Mouse (Mus musculus): ENCODE data around the gene Cdon. TPM values are rescaled to one million over a fixed set of nuclear protein-coding genes. Genes with fewer than 3 reads are reported as not detected.

The Cdon gene
- polyA plus RNA-seq, 1 experiment: 49.9 TPM

GRCm38 (mm10) chr9:35400398-35400797 lies 20.5 kb upstream of the Cdon start:
- Histone ChIP-seq H3K4me3 (no peak overlapping the region), H3K79me2 (ENCODE audit: control insufficient read depth, insufficient read depth) (no peaks in the 10 kb centered on the region), H3K4me2 (ENCODE audit: low read depth) (no peak overlapping the region), H3K27me3 (ENCODE audit: control insufficient read depth, insufficient read depth, insufficient read length) (no peaks in the 10 kb centered on the region), H3ac (ENCODE audit: control insufficient read depth, insufficient read length) (no peak overlapping the region), H3K36me3 (ENCODE audit: control insufficient read depth, insufficient read depth) (no peaks in the 10 kb centered on the region)
- no peak for TF ChIP-seq POLR2AphosphoS2 (IDR thresholded peaks at IDR 0.05; ENCODE audit: insufficient read length, low read depth)
- TF ChIP-seq CEBPB (IDR thresholded peaks at IDR 0.05; ENCODE audit: insufficient read depth, poor library complexity, severe bottlenecking): no peak
- TF ChIP-seq MAX (IDR thresholded peaks at IDR 0.05; ENCODE audit: low read depth): no peak
- TF ChIP-seq POLR2A (IDR thresholded peaks at IDR 0.05; ENCODE audit: insufficient read length, low read depth): no peak
- TF ChIP-seq E2F4 (IDR thresholded peaks at IDR 0.05; ENCODE audit: insufficient read depth): no peak
- no peak for TF ChIP-seq REST (IDR thresholded peaks at IDR 0.05; ENCODE audit: insufficient read depth, insufficient read length)
- TF ChIP-seq USF1 (IDR thresholded peaks at IDR 0.05; ENCODE audit: low read depth): no peak
- TF ChIP-seq TCF3 (IDR thresholded peaks at IDR 0.05; ENCODE audit: insufficient read length, low read depth): no peak
- TF ChIP-seq SRF (IDR thresholded peaks at IDR 0.05; ENCODE audit: control insufficient read depth, insufficient read length, low read depth): no peak
- TF ChIP-seq MYOD1 (IDR thresholded peaks at IDR 0.05; ENCODE audit: control insufficient read depth in 1 of 3, insufficient read length in 2 of 3, low read depth in 2 of 3): no peak
- no peak for TF ChIP-seq MYOG (IDR thresholded peaks at IDR 0.05; ENCODE audit: control insufficient read depth in 1 of 3, insufficient read depth in 1 of 3, insufficient read length in 2 of 3, low read depth in 2 of 3)
- TF ChIP-seq TCF12 (IDR thresholded peaks at IDR 0.05; ENCODE audit: insufficient read depth, poor library complexity, severe bottlenecking): no peak

- Histone ChIP-seq H3K4me3 (no peak overlapping the region), H3K4me2 (ENCODE audit: low read depth) (no peak overlapping the region), H3K27me3 (ENCODE audit: control insufficient read depth, insufficient read depth, insufficient read length) (no peaks in the 10 kb centered on the region), H3ac (ENCODE audit: control insufficient read depth, insufficient read length) (no peak overlapping the region), H3K36me3 (ENCODE audit: control insufficient read depth, insufficient read depth) (no peaks in the 10 kb centered on the region), H3K79me2 (ENCODE audit: control insufficient read depth, insufficient read depth) (no peaks in the 10 kb centered on the region)
- TF ChIP-seq MYOD1 (IDR thresholded peaks at IDR 0.05; ENCODE audit: control insufficient read depth in 1 of 3, insufficient read length in 2 of 3, low read depth in 2 of 3) (no peak), E2F4 (IDR thresholded peaks at IDR 0.05; ENCODE audit: insufficient read depth) (no peak), TCF3 (IDR thresholded peaks at IDR 0.05; ENCODE audit: insufficient read length, low read depth) (no peak), USF1 (IDR thresholded peaks at IDR 0.05; ENCODE audit: low read depth) (no peak), SRF (IDR thresholded peaks at IDR 0.05; ENCODE audit: control insufficient read depth, insufficient read length, low read depth) (no peak), MAX (IDR thresholded peaks at IDR 0.05; ENCODE audit: low read depth) (no peak), REST (IDR thresholded peaks at IDR 0.05; ENCODE audit: insufficient read depth, insufficient read length) (no peak), POLR2A (IDR thresholded peaks at IDR 0.05; ENCODE audit: insufficient read length, low read depth) (no peak), CEBPB (IDR thresholded peaks at IDR 0.05; ENCODE audit: insufficient read depth, poor library complexity, severe bottlenecking) (no peak), MYOG (IDR thresholded peaks at IDR 0.05; ENCODE audit: control insufficient read depth in 1 of 3, insufficient read depth in 1 of 3, insufficient read length in 2 of 3, low read depth in 2 of 3) (no peak), TCF12 (IDR thresholded peaks at IDR 0.05; ENCODE audit: insufficient read depth, poor library complexity, severe bottlenecking) (no peak), POLR2AphosphoS2 (IDR thresholded peaks at IDR 0.05; ENCODE audit: insufficient read length, low read depth) (no peak)
Measured at GRCm38 (mm10) chr9:35400831-35401230, 20.1 kb upstream of the Cdon start.

- Histone ChIP-seq H3K4me3 (no peak overlapping the region), H3K36me3 (ENCODE audit: control insufficient read depth, insufficient read depth) (no peaks in the 10 kb centered on the region), H3K79me2 (ENCODE audit: control insufficient read depth, insufficient read depth) (no peaks in the 10 kb centered on the region), H3K27me3 (ENCODE audit: control insufficient read depth, insufficient read depth, insufficient read length) (no peaks in the 10 kb centered on the region), H3ac (ENCODE audit: control insufficient read depth, insufficient read length) (no peak overlapping the region), H3K4me2 (ENCODE audit: low read depth) (no peak overlapping the region)
- TF ChIP-seq POLR2A (IDR thresholded peaks at IDR 0.05; ENCODE audit: insufficient read length, low read depth) (no peak), REST (IDR thresholded peaks at IDR 0.05; ENCODE audit: insufficient read depth, insufficient read length) (no peak), E2F4 (IDR thresholded peaks at IDR 0.05; ENCODE audit: insufficient read depth) (no peak), TCF3 (IDR thresholded peaks at IDR 0.05; ENCODE audit: insufficient read length, low read depth) (no peak), MYOG (IDR thresholded peaks at IDR 0.05; ENCODE audit: control insufficient read depth in 1 of 3, insufficient read depth in 1 of 3, insufficient read length in 2 of 3, low read depth in 2 of 3) (no peak), MYOD1 (IDR thresholded peaks at IDR 0.05; ENCODE audit: control insufficient read depth in 1 of 3, insufficient read length in 2 of 3, low read depth in 2 of 3) (no peak), SRF (IDR thresholded peaks at IDR 0.05; ENCODE audit: control insufficient read depth, insufficient read length, low read depth) (no peak), CEBPB (IDR thresholded peaks at IDR 0.05; ENCODE audit: insufficient read depth, poor library complexity, severe bottlenecking) (no peak), POLR2AphosphoS2 (IDR thresholded peaks at IDR 0.05; ENCODE audit: insufficient read length, low read depth) (no peak), TCF12 (IDR thresholded peaks at IDR 0.05; ENCODE audit: insufficient read depth, poor library complexity, severe bottlenecking) (no peak), USF1 (IDR thresholded peaks at IDR 0.05; ENCODE audit: low read depth) (no peak), MAX (IDR thresholded peaks at IDR 0.05; ENCODE audit: low read depth) (no peak)
Measured at GRCm38 (mm10) chr9:35402584-35402991, 18.3 kb upstream of the Cdon start.

GRCm38 (mm10) chr9:35403490-35403889 lies 17.4 kb upstream of the Cdon start:
- Histone ChIP-seq H3K36me3 (ENCODE audit: control insufficient read depth, insufficient read depth) (no peaks in the 10 kb centered on the region), H3ac (ENCODE audit: control insufficient read depth, insufficient read length) (no peak overlapping the region), H3K79me2 (ENCODE audit: control insufficient read depth, insufficient read depth) (no peaks in the 10 kb centered on the region), H3K27me3 (ENCODE audit: control insufficient read depth, insufficient read depth, insufficient read length) (no peaks in the 10 kb centered on the region), H3K4me2 (ENCODE audit: low read depth) (no peak overlapping the region), H3K4me3 (no peak overlapping the region)
- TF ChIP-seq SRF (IDR thresholded peaks at IDR 0.05; ENCODE audit: control insufficient read depth, insufficient read length, low read depth): no peak
- no peak for TF ChIP-seq POLR2AphosphoS2 (IDR thresholded peaks at IDR 0.05; ENCODE audit: insufficient read length, low read depth)
- TF ChIP-seq E2F4 (IDR thresholded peaks at IDR 0.05; ENCODE audit: insufficient read depth): no peak
- no peak for TF ChIP-seq MYOD1 (IDR thresholded peaks at IDR 0.05; ENCODE audit: control insufficient read depth in 1 of 3, insufficient read length in 2 of 3, low read depth in 2 of 3)
- no peak for TF ChIP-seq POLR2A (IDR thresholded peaks at IDR 0.05; ENCODE audit: insufficient read length, low read depth)
- no peak for TF ChIP-seq USF1 (IDR thresholded peaks at IDR 0.05; ENCODE audit: low read depth)
- no peak for TF ChIP-seq MYOG (IDR thresholded peaks at IDR 0.05; ENCODE audit: control insufficient read depth in 1 of 3, insufficient read depth in 1 of 3, insufficient read length in 2 of 3, low read depth in 2 of 3)
- TF ChIP-seq CEBPB (IDR thresholded peaks at IDR 0.05; ENCODE audit: insufficient read depth, poor library complexity, severe bottlenecking): no peak
- TF ChIP-seq TCF12 (IDR thresholded peaks at IDR 0.05; ENCODE audit: insufficient read depth, poor library complexity, severe bottlenecking): no peak
- TF ChIP-seq TCF3 (IDR thresholded peaks at IDR 0.05; ENCODE audit: insufficient read length, low read depth): no peak
- TF ChIP-seq REST (IDR thresholded peaks at IDR 0.05; ENCODE audit: insufficient read depth, insufficient read length): no peak
- no peak for TF ChIP-seq MAX (IDR thresholded peaks at IDR 0.05; ENCODE audit: low read depth)
